Mouse (Mus musculus): Measurements from ENCODE around the gene Enpp3. TPM values are rescaled to one million over a fixed set of nuclear protein-coding genes. Genes with fewer than 3 reads are reported as not detected.

Enpp3 gene
- total RNA-seq, 2 experiments from 2014 or later = 5.6 to 9.0 TPM

DNA sequence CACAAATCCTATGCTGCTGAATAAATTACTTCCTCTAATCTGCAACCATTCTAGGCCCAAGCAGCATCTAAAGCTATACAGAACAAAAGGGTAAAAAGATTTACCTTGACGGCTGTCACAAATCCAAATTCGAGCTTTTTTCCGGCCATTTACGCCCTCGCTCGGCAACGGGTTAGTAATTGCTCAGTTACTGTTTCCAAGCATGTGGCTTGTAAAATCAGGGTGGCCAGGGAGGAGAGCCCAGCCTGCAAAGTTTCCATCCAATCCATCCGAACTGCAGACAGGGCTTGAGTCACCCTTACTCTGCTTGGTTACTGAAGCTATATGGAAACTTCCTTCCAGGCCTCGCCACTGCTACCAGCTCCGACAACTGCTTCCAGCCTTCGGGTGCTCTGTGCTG is 74.9 kb downstream of the Enpp3 start:
- intact Hi-C loops (cut with DNase I) = no loop called here
- no peak for DNase-seq

DNA sequence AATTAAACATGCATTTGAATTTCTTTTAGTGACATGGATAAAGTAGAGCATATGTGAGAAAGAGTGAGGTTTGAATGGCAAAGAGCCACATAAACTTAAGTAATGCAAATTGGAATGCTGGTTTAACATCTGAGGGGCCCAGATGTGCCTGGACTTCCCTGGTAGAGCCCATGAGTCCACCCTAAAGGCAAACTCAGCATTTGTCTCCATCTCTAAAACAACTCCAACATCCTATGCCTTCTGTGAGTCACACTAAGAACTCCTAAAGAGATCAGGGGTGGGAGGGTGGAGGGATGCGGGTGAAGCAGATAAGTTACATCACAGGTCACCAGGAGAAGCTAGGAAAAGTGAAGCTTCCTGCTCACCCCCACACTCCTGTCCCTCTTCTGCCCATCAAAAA is 76.6 kb downstream of the Enpp3 start:
- no peak for DNase-seq
- intact Hi-C loops (cut with DNase I) = no loop called here

GRCm38 (mm10) chr10:24765151-24765755 is 77.4 kb downstream of the Enpp3 start:
- intact Hi-C loops (cut with DNase I) = no loop called here
- no peak for DNase-seq

DNA sequence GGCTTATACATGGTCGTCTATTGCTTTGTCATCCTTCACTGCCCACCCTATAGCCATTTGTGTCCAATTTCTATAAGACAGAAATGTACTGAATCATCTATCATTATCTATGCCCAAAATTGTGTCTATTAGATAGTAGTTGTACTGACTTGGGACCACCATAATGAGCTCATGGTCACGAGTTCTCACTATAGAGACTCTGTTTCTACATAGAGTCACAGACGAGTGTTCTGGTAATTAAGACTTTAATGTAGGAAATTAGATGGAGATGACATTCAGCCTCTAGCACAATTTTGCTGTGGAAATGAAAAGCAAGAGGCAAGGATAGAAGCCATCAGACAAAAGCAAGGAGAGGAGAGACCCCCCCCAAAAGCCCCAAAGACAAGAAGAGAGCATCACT is 78.0 kb downstream of the Enpp3 start:
- DNase-seq = no peak
- intact Hi-C loops (cut with DNase I) = no loop called here

GRCm38 (mm10) chr10:24763257-24763656 is 79.4 kb downstream of the Enpp3 start:
- intact Hi-C loops (cut with DNase I) = no loop called here
- DNase-seq = no peak

- intact Hi-C loops (cut with DNase I) = no loop called here
- no peak for DNase-seq
Observed at GRCm38 (mm10) chr10:24758326-24758915, 84.2 kb downstream of the Enpp3 start.

DNA sequence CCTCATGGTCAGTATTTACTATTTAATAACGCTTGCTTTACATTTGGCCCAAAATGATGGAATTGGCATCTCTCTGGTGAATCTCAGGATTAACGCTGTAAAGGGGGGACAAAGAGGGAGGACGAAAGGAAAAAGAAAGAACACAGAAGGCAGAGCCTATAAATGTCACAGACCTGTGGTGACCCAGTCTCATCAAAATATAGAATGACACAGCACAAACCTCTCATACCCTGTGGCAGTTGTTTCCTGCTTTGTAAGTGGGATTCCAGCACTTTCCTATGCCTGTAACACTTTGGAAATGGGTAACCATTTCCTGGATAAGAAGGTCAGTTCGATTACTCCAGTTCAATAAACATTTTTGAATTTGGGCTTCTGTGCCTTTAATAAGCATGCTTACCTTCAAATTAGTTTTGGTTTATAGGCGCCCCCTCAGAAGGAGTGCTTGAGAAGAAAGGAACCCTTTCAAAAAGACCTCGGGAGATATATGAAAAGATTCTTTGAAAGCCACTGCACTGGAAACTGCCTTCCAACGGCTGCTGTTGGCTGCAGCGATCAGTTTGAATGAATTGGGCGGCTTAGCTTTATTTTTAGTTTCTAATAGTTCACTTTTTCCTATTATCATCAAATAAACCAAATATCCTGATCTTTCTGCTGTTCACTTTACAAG is 87.6 kb downstream of the Enpp3 start:
- no peak for DNase-seq
- intact Hi-C loops (cut with DNase I) = no loop called here

DNA sequence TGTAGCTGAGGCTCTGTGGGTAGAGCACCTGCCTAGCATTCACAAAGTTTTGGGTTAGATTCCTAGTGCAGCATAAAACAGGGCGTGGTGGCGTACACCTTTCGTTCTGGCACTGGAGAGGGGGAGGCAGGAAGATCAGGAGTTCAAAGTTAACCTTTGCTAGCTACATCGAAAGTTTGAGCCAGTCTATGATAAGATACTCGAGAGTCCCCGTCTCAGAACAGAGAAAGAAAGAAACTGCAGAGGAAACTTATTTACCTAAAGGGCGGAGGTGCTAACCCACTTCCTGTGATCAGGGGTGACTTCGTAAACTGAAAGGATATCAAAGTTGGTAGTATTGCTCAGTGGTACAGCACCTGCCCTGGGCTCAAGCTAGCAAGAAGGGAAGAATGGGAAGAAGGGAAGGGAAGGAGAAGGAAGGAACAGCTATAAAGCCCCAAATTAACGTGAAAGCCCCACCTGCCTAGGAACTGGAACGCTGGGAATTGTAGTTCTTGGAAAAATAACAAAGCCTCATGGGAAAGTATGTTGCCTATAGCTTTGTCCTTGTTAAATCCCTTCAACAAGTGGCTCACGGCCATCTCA is 88.3 kb downstream of the Enpp3 start:
- no peak for DNase-seq
- intact Hi-C loops (cut with DNase I) = no loop called here

DNA sequence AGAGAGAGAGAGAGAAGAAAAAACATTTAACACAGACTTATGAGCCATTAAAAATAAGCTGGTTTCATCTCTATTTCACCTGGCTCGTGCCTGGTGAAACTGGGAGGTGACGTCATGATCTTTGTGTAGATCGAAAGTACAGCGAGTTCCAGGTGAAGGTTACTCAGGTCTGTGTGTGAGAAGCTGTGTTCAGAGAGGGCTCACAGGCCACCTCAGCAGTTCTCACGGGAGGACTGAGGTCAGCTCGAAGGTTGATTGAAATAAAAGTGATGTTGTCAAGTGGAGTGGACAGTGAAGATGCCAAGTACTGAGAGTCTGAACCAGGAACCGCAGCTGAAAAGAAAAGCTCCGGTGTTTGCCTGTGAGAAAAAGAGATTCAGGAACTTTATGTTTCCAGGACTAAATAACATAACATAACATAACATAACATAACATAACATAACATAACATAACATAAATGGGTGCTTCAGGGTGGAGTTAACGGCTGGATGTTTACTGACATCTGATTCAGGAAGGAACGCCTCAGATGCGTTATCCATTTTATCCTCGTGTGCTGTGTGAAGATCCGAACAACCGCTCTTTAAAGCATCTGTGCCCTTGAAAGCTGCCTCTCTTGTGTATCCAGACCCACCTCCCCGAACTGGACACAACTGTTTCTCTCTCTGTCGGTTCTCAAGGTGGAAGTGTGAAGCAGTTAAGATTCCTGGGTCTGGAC is 88.9 kb downstream of the Enpp3 start:
- DNase-seq = no peak
- intact Hi-C loops (cut with DNase I) = no loop called here

GRCm38 (mm10) chr10:24742950-24743487 is 99.6 kb downstream of the Enpp3 start:
- intact Hi-C loops (cut with DNase I) = no loop called here

GRCm38 (mm10) chr10:24741229-24742198 is 101.1 kb downstream of the Enpp3 start:
- intact Hi-C loops (cut with DNase I) = no loop called here
- DNase-seq = no peak

More at GRCm38 (mm10) chr10:24742950-24743487, 99.6 kb downstream of the Enpp3 start:
- no peak for DNase-seq

GRCm38 (mm10) chr10:24739171-24739570 is 103.5 kb downstream of the Enpp3 start:
- intact Hi-C loops (cut with DNase I) = no loop called here

GRCm38 (mm10) chr10:24738456-24738855 is 104.2 kb downstream of the Enpp3 start:
- intact Hi-C loops (cut with DNase I) = no loop called here
- no peak for DNase-seq

More at GRCm38 (mm10) chr10:24739171-24739570, 103.5 kb downstream of the Enpp3 start:
- no peak for DNase-seq

DNA sequence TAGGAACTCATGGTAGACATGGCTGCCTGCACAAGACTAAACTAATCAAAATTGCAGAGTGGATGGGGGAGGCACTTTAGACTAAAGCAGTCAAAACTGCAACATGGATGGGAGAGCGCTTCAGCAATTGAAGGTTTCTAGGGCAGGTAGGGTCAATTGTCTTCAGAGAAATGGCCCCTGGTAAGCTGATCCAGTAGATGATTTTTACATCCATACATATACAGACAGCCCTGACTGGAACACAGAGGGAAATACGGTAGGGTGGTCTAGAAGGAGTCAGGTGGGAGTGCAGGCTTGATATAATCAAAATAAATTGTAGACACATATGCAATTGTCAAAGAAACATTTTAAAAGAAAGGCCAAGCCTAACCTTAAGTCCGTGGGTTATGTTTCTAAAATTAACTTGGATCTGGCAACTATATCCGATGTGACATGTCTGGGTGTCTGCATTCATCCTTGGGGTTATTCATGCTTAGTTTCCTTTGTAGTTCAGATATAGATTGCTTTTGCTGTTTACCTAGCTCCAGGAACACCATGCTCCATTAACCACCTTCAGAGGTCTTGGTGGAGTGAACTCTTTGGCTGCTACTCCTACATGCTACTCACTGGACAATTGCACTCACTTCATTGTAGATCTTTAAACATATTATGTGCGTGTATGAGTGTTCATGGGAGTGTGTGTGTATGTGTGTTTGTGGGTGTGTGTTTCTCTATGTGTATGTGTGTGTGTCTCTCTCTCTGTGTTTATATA is 107.4 kb downstream of the Enpp3 start:
- no peak for DNase-seq
- intact Hi-C loops (cut with DNase I) = no loop called here

GRCm38 (mm10) chr10:24727478-24727877 is 115.1 kb downstream of the Enpp3 start:
- no peak for DNase-seq
- intact Hi-C loops (cut with DNase I) = no loop called here

DNA sequence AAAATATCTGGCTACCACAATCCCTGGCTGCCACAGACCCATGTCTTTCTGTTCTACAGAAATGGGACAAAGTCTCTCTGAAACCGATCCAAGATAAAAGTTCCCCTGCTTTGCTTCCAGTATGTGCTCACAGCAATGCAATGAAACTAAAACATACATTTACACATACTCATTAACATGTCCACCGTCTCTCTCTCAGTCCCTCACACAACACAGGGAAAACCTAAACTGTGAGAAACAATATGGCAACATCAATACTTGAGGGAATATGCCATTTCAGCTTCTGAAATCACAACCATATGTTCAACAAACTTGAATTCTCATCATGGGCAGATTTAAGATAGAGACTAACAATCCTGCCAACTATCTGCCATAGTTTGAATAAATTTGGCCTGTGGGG is 117.4 kb downstream of the Enpp3 start:
- intact Hi-C loops (cut with DNase I) = no loop called here
- DNase-seq = no peak
